Mouse (Mus musculus): ENCODE measurements around the gene Saxo1.

The Saxo1 gene

GRCm38 (mm10) chr4:86558228-86558627, at the start of gene Saxo1:
TSS of gene Saxo1 (minus strand) at chr4:86558328.
- DNase-seq (ENCODE audit: low spot score): no peak

GRCm38 (mm10) chr4:86591304-86591703, 33.2 kb upstream of the Saxo1 start:
- DNase-seq (ENCODE audit: low spot score): no peak

- DNase-seq (ENCODE audit: low spot score): no peak
Observed at GRCm38 (mm10) chr4:86588236-86588635, 30.1 kb upstream of the Saxo1 start.

- DNase-seq (ENCODE audit: low spot score): no peak
Observed at GRCm38 (mm10) chr4:86580591-86580990, 22.5 kb upstream of the Saxo1 start.

- no peak for DNase-seq (ENCODE audit: low spot score)
Observed at GRCm38 (mm10) chr4:86580056-86580455, 21.9 kb upstream of the Saxo1 start.

GRCm38 (mm10) chr4:86576630-86577225, 18.6 kb upstream of the Saxo1 start:
- no peak for DNase-seq (ENCODE audit: low spot score)

- peak; percentile 8 for DNase-seq (ENCODE audit: low spot score)
Observed at GRCm38 (mm10) chr4:86576120-86576541, 18.0 kb upstream of the Saxo1 start.

GRCm38 (mm10) chr4:86575283-86575983, 17.3 kb upstream of the Saxo1 start, which contains the start of gene Rraga:
TSS of gene Rraga (plus strand) at chr4:86575668.
- DNase-seq (ENCODE audit: low spot score): peak; percentile 96

GRCm38 (mm10) chr4:86574939-86575282, 16.8 kb upstream of the Saxo1 start:
- no peak for DNase-seq (ENCODE audit: low spot score)

- DNase-seq (ENCODE audit: low spot score): no peak
Observed at GRCm38 (mm10) chr4:86561061-86561460, 2.9 kb upstream of the Saxo1 start.

GRCm38 (mm10) chr4:86559006-86559405, 878 bp upstream of the Saxo1 start:
- DNase-seq (ENCODE audit: low spot score): no peak

- DNase-seq (ENCODE audit: low spot score): no peak
Observed at GRCm38 (mm10) chr4:86557371-86557770, 757 bp downstream of the Saxo1 start.

GRCm38 (mm10) chr4:86555035-86555707, 3.0 kb downstream of the Saxo1 start:
- no peak for DNase-seq (ENCODE audit: low spot score)

GRCm38 (mm10) chr4:86548332-86548731, 9.8 kb downstream of the Saxo1 start:
- DNase-seq (ENCODE audit: low spot score): no peak

- DNase-seq (ENCODE audit: low spot score): no peak
Observed at GRCm38 (mm10) chr4:86545615-86546014, 12.5 kb downstream of the Saxo1 start.

GRCm38 (mm10) chr4:86543999-86544398, 14.1 kb downstream of the Saxo1 start:
- no peak for DNase-seq (ENCODE audit: low spot score)

GRCm38 (mm10) chr4:86541573-86541972, 16.6 kb downstream of the Saxo1 start:
- no peak for DNase-seq (ENCODE audit: low spot score)

GRCm38 (mm10) chr4:86538936-86539335, 19.2 kb downstream of the Saxo1 start:
- no peak for DNase-seq (ENCODE audit: low spot score)

- no peak for DNase-seq (ENCODE audit: low spot score)
Observed at GRCm38 (mm10) chr4:86537972-86538371, 20.2 kb downstream of the Saxo1 start.

- DNase-seq (ENCODE audit: low spot score): no peak
Observed at GRCm38 (mm10) chr4:86534091-86534481, 24.0 kb downstream of the Saxo1 start.

- DNase-seq (ENCODE audit: low spot score): no peak
Observed at GRCm38 (mm10) chr4:86533406-86534090, 24.6 kb downstream of the Saxo1 start.

GRCm38 (mm10) chr4:86529161-86529560, 29.0 kb downstream of the Saxo1 start:
- DNase-seq (ENCODE audit: low spot score): no peak
